Mouse (Mus musculus): Measurements from ENCODE around the gene Acaa1b. TPM values are rescaled to one million over a fixed set of nuclear protein-coding genes. Genes with fewer than 3 reads are reported as not detected.
A peak's percentile ranks its signal among the peaks of the same experiment; 100 is the strongest.

The Acaa1b gene
- polyA plus RNA-seq, 1 experiment from 2014 or later: 0.84 TPM

DNA sequence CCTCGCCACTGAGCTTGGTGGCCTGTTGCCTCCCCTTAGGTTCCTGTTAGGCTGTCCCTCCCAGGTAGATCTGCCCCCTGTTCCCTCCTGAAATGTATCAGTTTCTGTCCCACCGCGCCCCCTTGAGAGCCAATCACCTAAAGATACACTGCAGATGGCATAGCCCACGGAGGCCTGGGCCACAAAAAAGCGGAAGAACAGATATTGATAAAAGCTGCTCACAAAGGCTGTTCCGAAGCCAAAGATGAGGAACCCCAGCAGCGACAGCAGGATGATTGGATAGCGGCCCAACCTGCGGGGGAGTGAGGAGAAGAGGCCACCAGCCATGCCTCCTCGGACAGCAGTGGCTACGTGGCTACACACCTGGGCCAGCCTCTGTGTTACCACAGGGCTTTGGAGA is 22.4 kb upstream of the Acaa1b start:
- no peak overlapping the region for H3K27ac ChIP-seq (ENCODE audit: low read depth, low read length)
- no peaks in the 10 kb centered on the region for H3K27me3 ChIP-seq (ENCODE audit: control insufficient read depth, insufficient read depth, low read length)
- no peaks in the 10 kb centered on the region for H3K36me3 ChIP-seq (ENCODE audit: control insufficient read depth, insufficient read depth, low read length)
- no peaks in the 10 kb centered on the region for H3K4me1 ChIP-seq (replicated peaks; ENCODE audit: control insufficient read depth, insufficient read depth, low read length)
- no peaks in the 10 kb centered on the region for H3K9me3 ChIP-seq (ENCODE audit: control insufficient read depth, low read length)
- DNase-seq (ENCODE audit: low spot score) (no peak), ATAC-seq (replicated peaks; ENCODE audit: low FRiP score) (no peak)
- WGBS: 85% methylated on average over 11 of the region's 11 CpGs
- no peak overlapping the region for H3K4me2 ChIP-seq (ENCODE audit: low read depth, low read length, severe bottlenecking)
- H3K9ac ChIP-seq (ENCODE audit: low read length): no peak overlapping the region
- no peak overlapping the region for H3K4me3 ChIP-seq (ENCODE audit: low read depth, low read length)

DNA sequence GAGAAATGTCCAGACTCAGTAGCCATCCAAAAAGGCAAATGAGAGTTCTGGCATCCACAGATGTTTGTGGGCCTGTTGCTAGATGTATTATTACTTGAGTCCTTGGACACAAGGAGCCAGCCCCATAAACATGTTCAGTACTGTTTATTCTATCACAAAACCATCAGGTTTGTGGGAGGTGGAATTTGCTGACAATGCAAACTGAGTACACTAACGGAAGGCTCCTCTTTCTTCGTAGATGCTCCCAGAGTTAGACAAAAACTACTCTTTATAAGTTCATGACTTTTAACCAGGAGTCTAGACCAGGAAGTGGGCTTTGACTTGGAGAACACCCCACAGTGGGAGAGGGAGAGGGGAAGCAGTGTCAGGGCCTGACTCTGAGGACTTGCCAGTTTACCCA is 10.7 kb upstream of the Acaa1b start:
- DNase-seq (ENCODE audit: low spot score) (no peak), ATAC-seq (replicated peaks; ENCODE audit: low FRiP score) (no peak)
- H3K36me3 ChIP-seq (ENCODE audit: control insufficient read depth, insufficient read depth, low read length): no peaks in the 10 kb centered on the region
- H3K27me3 ChIP-seq (ENCODE audit: control insufficient read depth, insufficient read depth, low read length): no peaks in the 10 kb centered on the region
- no peak overlapping the region for H3K4me3 ChIP-seq (ENCODE audit: low read depth, low read length)
- no peak overlapping the region for H3K4me2 ChIP-seq (ENCODE audit: low read depth, low read length, severe bottlenecking)
- 92% methylated on average over 2 of the region's 2 CpGs for WGBS
- no peak overlapping the region for H3K27ac ChIP-seq (ENCODE audit: low read depth, low read length)
- H3K9me3 ChIP-seq (ENCODE audit: control insufficient read depth, low read length): no peaks in the 10 kb centered on the region
- no peak overlapping the region for H3K9ac ChIP-seq (ENCODE audit: low read length)
- H3K4me1 ChIP-seq (replicated peaks; ENCODE audit: control insufficient read depth, insufficient read depth, low read length): no peaks in the 10 kb centered on the region

DNA sequence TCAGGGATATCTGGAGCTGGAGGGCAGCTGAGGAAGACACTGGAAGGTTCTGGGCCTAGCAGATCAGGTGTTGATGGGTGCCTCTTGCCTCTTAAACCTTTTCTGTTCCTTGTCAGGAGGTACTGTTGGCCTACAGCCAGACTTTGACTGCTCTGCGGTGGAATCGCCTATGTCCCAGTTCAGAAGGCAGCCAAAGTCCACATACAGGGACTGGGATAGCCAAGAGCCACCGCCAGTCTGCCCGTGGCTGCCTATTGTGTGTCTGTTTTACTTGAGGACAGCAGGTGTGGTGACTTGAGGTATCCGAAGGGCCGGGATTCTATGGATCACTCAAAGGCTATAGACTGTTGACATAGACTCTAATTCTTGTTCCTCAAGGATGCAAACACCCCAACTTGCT is 8.7 kb upstream of the Acaa1b start:
- WGBS: 93% methylated on average over 6 of the region's 6 CpGs
- Histone ChIP-seq H3K4me1 (replicated peaks; ENCODE audit: control insufficient read depth, insufficient read depth, low read length) (no peaks in the 10 kb centered on the region), H3K27me3 (ENCODE audit: control insufficient read depth, insufficient read depth, low read length) (no peaks in the 10 kb centered on the region), H3K36me3 (ENCODE audit: control insufficient read depth, insufficient read depth, low read length) (no peaks in the 10 kb centered on the region), H3K9me3 (ENCODE audit: control insufficient read depth, low read length) (no peaks in the 10 kb centered on the region), H3K4me3 (ENCODE audit: low read depth, low read length) (no peak overlapping the region), H3K4me2 (ENCODE audit: low read depth, low read length, severe bottlenecking) (no peak overlapping the region), H3K9ac (ENCODE audit: low read length) (no peak overlapping the region), H3K27ac (ENCODE audit: low read depth, low read length) (no peak overlapping the region)
- ATAC-seq (replicated peaks; ENCODE audit: low FRiP score) (no peak), DNase-seq (ENCODE audit: low spot score) (no peak)

DNA sequence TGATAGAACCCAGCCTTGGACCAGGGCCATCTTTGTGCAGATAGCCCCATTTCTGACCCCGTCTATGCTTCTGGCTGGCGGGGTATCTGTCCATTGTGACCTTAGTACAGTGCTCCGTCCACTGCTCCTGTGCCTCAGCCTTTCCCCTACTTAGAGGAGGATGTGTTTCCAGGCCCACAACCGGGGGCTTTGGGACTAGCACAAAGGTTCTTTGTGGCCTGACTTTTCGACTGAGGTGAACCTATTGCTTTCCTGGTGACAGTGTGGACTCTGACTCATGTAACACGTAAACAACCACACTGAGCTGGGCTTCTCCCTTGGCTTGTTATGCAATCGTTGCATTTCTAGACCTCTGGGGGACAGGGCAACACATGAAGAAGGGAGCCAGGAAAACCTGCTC is 7.8 kb upstream of the Acaa1b start:
- no peak overlapping the region for H3K27ac ChIP-seq (ENCODE audit: low read depth, low read length)
- H3K9me3 ChIP-seq (ENCODE audit: control insufficient read depth, low read length): no peaks in the 10 kb centered on the region
- H3K36me3 ChIP-seq (ENCODE audit: control insufficient read depth, insufficient read depth, low read length): no peaks in the 10 kb centered on the region
- H3K4me3 ChIP-seq (ENCODE audit: low read depth, low read length): no peak overlapping the region
- 90% methylated on average over 7 of the region's 7 CpGs for WGBS
- DNase-seq (ENCODE audit: low spot score) (no peak), ATAC-seq (replicated peaks; ENCODE audit: low FRiP score) (no peak)
- no peaks in the 10 kb centered on the region for H3K27me3 ChIP-seq (ENCODE audit: control insufficient read depth, insufficient read depth, low read length)
- H3K4me2 ChIP-seq (ENCODE audit: low read depth, low read length, severe bottlenecking): no peak overlapping the region
- H3K4me1 ChIP-seq (replicated peaks; ENCODE audit: control insufficient read depth, insufficient read depth, low read length): no peaks in the 10 kb centered on the region
- no peak overlapping the region for H3K9ac ChIP-seq (ENCODE audit: low read length)

DNA sequence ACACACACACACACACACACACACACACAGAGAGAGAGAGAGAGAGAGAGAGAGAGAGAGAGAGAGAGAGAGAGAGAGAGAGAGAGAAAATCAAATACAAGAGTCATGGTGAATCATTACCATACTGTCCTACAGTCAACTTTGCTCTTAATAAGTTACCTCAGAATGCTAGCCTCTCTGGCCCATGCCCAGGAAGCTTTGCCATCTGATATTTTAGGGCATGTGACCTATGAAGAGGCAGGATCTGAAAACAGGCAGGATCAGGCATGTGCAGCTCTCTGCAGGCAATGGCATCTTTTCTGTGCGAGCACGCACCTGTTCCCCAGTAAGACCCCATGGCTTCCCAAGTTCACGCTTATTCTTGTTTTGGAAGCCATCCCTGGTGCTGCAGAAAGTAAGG is 3.8 kb upstream of the Acaa1b start:
- H3K9me3 ChIP-seq (ENCODE audit: control insufficient read depth, low read length): no peaks in the 10 kb centered on the region
- no peak overlapping the region for H3K9ac ChIP-seq (ENCODE audit: low read length)
- ATAC-seq (replicated peaks; ENCODE audit: low FRiP score): no peak
- no peaks in the 10 kb centered on the region for H3K4me1 ChIP-seq (replicated peaks; ENCODE audit: control insufficient read depth, insufficient read depth, low read length)
- H3K4me2 ChIP-seq (ENCODE audit: low read depth, low read length, severe bottlenecking): no peak overlapping the region
- 91% methylated on average over 3 of the region's 3 CpGs for WGBS
- H3K4me3 ChIP-seq (ENCODE audit: low read depth, low read length): no peak overlapping the region
- peaks cover 3% of the 10 kb centered on the region; the same call in 1 of the 2 replicates for H3K27me3 ChIP-seq (ENCODE audit: control insufficient read depth, insufficient read depth, low read length)
- no peak for DNase-seq (ENCODE audit: low spot score)
- no peak overlapping the region for H3K27ac ChIP-seq (ENCODE audit: low read depth, low read length)
- no peaks in the 10 kb centered on the region for H3K36me3 ChIP-seq (ENCODE audit: control insufficient read depth, insufficient read depth, low read length)

DNA sequence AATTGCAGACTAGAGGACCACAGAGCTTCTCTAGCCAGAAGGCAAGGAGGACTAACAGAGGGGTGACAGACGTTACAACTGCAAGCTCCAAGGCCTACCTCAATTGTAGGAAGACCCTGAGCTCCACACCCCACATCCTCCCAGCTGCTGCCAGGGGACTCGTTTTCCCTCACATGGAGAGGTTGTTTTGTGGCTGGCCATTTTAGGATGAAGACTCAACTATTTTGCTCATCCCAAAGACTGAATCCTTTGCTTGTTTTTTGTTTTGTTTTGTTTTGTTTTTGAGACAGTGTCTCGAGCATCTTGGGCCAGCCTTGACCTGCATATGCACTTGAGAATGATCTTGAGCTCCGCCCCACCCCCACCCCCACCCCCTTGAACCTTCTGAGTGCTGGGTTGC is 2.0 kb upstream of the Acaa1b start, which contains the start of gene Gm47289:
Gene Gm47289, plus strand, starts transcription at position 301 of the 400 bp plus-strand sequence.
- no peak within 1 kb of the TSS for H3K4me3 ChIP-seq (ENCODE audit: low read depth, low read length)
- ATAC-seq (replicated peaks; ENCODE audit: low FRiP score) (no peak), DNase-seq (ENCODE audit: low spot score) (no peak)
- no peak within 1 kb of the TSS for H3K4me2 ChIP-seq (ENCODE audit: low read depth, low read length, severe bottlenecking)
- no peak within 1 kb of the TSS for H3K9ac ChIP-seq (ENCODE audit: low read length)
- no peaks in the 10 kb centered on the region for H3K9me3 ChIP-seq (ENCODE audit: control insufficient read depth, low read length)
- peaks cover 3% of the 10 kb centered on the region; the same call in 1 of the 2 replicates for H3K27me3 ChIP-seq (ENCODE audit: control insufficient read depth, insufficient read depth, low read length)
- H3K36me3 ChIP-seq (ENCODE audit: control insufficient read depth, insufficient read depth, low read length): no peaks in the 10 kb centered on the region
- no peak within 1 kb of the TSS for H3K27ac ChIP-seq (ENCODE audit: low read depth, low read length)
- WGBS: 58% methylated on average over 4 of the region's 4 CpGs
- H3K4me1 ChIP-seq (replicated peaks; ENCODE audit: control insufficient read depth, insufficient read depth, low read length): no peaks in the 10 kb centered on the region

DNA sequence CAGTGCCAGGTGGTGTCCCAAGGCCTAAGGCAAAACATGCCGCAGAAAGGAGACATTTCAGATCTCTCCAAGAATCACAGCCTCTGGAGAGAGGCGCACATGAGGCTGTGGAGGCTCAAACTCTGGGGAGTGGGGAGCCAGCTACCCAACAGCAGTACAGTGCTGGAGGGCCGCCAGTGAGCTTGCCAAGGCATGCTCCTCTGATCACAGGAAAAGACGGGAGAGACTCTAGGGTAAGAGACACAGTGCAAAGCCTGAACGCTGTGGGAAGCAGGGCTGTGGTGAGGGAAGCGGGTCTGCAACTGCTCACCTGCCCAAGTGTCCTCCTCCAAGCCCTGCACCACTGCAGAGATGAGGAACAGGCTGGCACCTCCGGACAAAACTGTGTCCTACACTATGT is 1.1 kb downstream of the Acaa1b start:
- Histone ChIP-seq H3K4me2 (ENCODE audit: low read depth, low read length, severe bottlenecking) (no peak overlapping the region), H3K27ac (ENCODE audit: low read depth, low read length) (no peak overlapping the region), H3K9ac (ENCODE audit: low read length) (no peak overlapping the region), H3K4me3 (ENCODE audit: low read depth, low read length) (no peak overlapping the region), H3K27me3 (ENCODE audit: control insufficient read depth, insufficient read depth, low read length) (peaks cover 3% of the 10 kb centered on the region; the same call in 1 of the 2 replicates), H3K36me3 (ENCODE audit: control insufficient read depth, insufficient read depth, low read length) (no peaks in the 10 kb centered on the region), H3K9me3 (ENCODE audit: control insufficient read depth, low read length) (no peaks in the 10 kb centered on the region), H3K4me1 (replicated peaks; ENCODE audit: control insufficient read depth, insufficient read depth, low read length) (no peaks in the 10 kb centered on the region)
- ATAC-seq (replicated peaks; ENCODE audit: low FRiP score): 0 out of 2 replicates have a peak, but pooled peaks have one; percentile 29
- WGBS: 61% methylated on average over 7 of the region's 7 CpGs
- no peak for DNase-seq (ENCODE audit: low spot score)

DNA sequence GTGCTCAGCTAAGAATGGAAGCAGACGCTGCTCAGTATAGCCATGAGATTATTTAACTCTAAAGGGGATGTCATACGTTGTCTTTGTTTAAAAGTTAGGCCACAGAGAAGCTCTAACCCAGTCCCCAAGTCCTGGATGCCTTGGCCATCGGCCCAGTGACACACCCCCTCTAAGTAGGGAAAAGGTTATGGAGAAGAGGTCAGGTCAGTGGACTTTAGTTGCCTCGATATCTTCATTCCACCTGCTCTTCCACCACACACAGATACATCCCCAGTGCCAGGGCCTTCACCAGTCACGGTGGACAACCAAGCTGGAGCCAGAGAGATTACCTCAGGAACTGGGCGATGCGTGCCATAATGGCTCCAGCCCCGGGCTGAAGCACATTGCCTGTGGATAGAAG is 1.5 kb downstream of the Acaa1b start:
- Histone ChIP-seq H3K4me1 (replicated peaks; ENCODE audit: control insufficient read depth, insufficient read depth, low read length) (no peaks in the 10 kb centered on the region), H3K9ac (ENCODE audit: low read length) (no peak overlapping the region), H3K27me3 (ENCODE audit: control insufficient read depth, insufficient read depth, low read length) (peaks cover 3% of the 10 kb centered on the region; the same call in 1 of the 2 replicates), H3K27ac (ENCODE audit: low read depth, low read length) (no peak overlapping the region), H3K4me3 (ENCODE audit: low read depth, low read length) (no peak overlapping the region), H3K9me3 (ENCODE audit: control insufficient read depth, low read length) (no peaks in the 10 kb centered on the region), H3K36me3 (ENCODE audit: control insufficient read depth, insufficient read depth, low read length) (no peaks in the 10 kb centered on the region), H3K4me2 (ENCODE audit: low read depth, low read length, severe bottlenecking) (no peak overlapping the region)
- ATAC-seq (replicated peaks; ENCODE audit: low FRiP score) (no peak), DNase-seq (ENCODE audit: low spot score) (no peak)
- WGBS: 85% methylated on average over 8 of the region's 8 CpGs

DNA sequence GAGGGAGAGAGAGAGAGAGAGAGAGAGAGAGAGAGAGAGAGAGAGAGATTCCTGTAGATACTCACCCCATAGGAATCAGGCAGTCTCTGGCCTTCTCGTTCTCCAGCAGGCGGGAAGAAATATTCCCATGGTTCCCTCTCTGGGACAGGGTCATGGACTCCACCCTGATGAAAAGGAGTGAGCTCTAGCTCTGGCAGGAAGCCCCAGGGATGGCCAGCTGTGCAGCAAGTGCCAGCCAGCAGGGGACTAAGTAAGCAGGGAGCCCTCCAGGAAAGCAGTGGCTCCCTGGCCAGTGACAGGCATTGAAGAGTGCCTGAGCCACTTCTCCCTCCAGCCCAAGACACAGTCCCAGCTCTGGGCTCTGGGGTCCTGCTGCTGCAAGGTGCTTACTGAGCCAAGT is 5.1 kb downstream of the Acaa1b start:
- H3K27me3 ChIP-seq (ENCODE audit: control insufficient read depth, insufficient read depth, low read length): peaks cover 3% of the 10 kb centered on the region; the same call in 1 of the 2 replicates
- H3K4me3 ChIP-seq (ENCODE audit: low read depth, low read length): no peak overlapping the region
- no peaks in the 10 kb centered on the region for H3K36me3 ChIP-seq (ENCODE audit: control insufficient read depth, insufficient read depth, low read length)
- no peaks in the 10 kb centered on the region for H3K9me3 ChIP-seq (ENCODE audit: control insufficient read depth, low read length)
- H3K4me2 ChIP-seq (ENCODE audit: low read depth, low read length, severe bottlenecking): no peak overlapping the region
- no peaks in the 10 kb centered on the region for H3K4me1 ChIP-seq (replicated peaks; ENCODE audit: control insufficient read depth, insufficient read depth, low read length)
- ATAC-seq (replicated peaks; ENCODE audit: low FRiP score) (no peak), DNase-seq (ENCODE audit: low spot score) (no peak)
- H3K27ac ChIP-seq (ENCODE audit: low read depth, low read length): no peak overlapping the region
- 70% methylated on average over 2 of the region's 2 CpGs for WGBS
- H3K9ac ChIP-seq (ENCODE audit: low read length): no peak overlapping the region
